Mouse (Mus musculus) adrenal gland, postnatal 10 days (tissue): ENCODE data around the gene Hdac7. TPM values are rescaled to one million over a fixed set of nuclear protein-coding genes. Genes with fewer than 3 reads are reported as not detected.

ENCODE experiments used
- DNase-seq: peaks from one replicate; pipeline ENCODE4 v3.0.0; 2021; ENCODE audit warnings: mixed read lengths
- total RNA-seq, 2 experiments: library from RNA; stranded (reverse); gene quantifications; 2 replicates each; pipeline ENCODE4 v1.2.3; 2021

Gene Hdac7
- total RNA-seq, 2 experiments from 2014 or later, result 50.4 to 76.7 TPM

- no peak for DNase-seq
Measured at GRCm38 (mm10) chr15:97854551-97854950, 10.2 kb upstream of the Hdac7 start.

GRCm38 (mm10) chr15:97854059-97854458, 9.8 kb upstream of the Hdac7 start:
- no peak for DNase-seq

- DNase-seq, result no peak
Measured at GRCm38 (mm10) chr15:97852291-97852690, 8.0 kb upstream of the Hdac7 start.

GRCm38 (mm10) chr15:97851011-97851410, 6.7 kb upstream of the Hdac7 start:
- no peak for DNase-seq

GRCm38 (mm10) chr15:97850441-97850840, 6.1 kb upstream of the Hdac7 start:
- no peak for DNase-seq

- peak; percentile 87 for DNase-seq
Measured at GRCm38 (mm10) chr15:97849116-97849911, 5.0 kb upstream of the Hdac7 start.

GRCm38 (mm10) chr15:97847866-97848265, 3.6 kb upstream of the Hdac7 start:
- no peak for DNase-seq

GRCm38 (mm10) chr15:97847285-97847684, 3.0 kb upstream of the Hdac7 start:
- no peak for DNase-seq

GRCm38 (mm10) chr15:97846121-97846882, 2.0 kb upstream of the Hdac7 start:
- DNase-seq, result no peak

- no peak for DNase-seq
Measured at GRCm38 (mm10) chr15:97843247-97843651, 1.1 kb downstream of the Hdac7 start.

GRCm38 (mm10) chr15:97842058-97842457, 2.2 kb downstream of the Hdac7 start:
- DNase-seq, result no peak

- no peak for DNase-seq
Measured at GRCm38 (mm10) chr15:97841383-97841782, 2.9 kb downstream of the Hdac7 start.

GRCm38 (mm10) chr15:97840781-97841180, 3.5 kb downstream of the Hdac7 start:
- no peak for DNase-seq

GRCm38 (mm10) chr15:97839991-97840455, 4.3 kb downstream of the Hdac7 start:
- peak; percentile 82 for DNase-seq

GRCm38 (mm10) chr15:97839473-97839872, 4.8 kb downstream of the Hdac7 start:
- no peak for DNase-seq

GRCm38 (mm10) chr15:97839012-97839411, 5.3 kb downstream of the Hdac7 start:
- no peak for DNase-seq

GRCm38 (mm10) chr15:97838395-97838794, 5.9 kb downstream of the Hdac7 start:
- DNase-seq, result no peak

GRCm38 (mm10) chr15:97837491-97838061, 6.7 kb downstream of the Hdac7 start:
- no peak for DNase-seq

GRCm38 (mm10) chr15:97836894-97837247, 7.4 kb downstream of the Hdac7 start:
- DNase-seq, result no peak

GRCm38 (mm10) chr15:97836153-97836893, 8.0 kb downstream of the Hdac7 start:
- DNase-seq, result peak; percentile 14

GRCm38 (mm10) chr15:97832764-97833479, 11.4 kb downstream of the Hdac7 start:
- DNase-seq, result peak; percentile 21
